In genomic region chr5:74193626-74194025, GRCm38 (mm10) we compare ENCODE assay signal across 12 mouse cellular contexts. TPM values are rescaled to one million over a fixed set of nuclear protein-coding genes. Genes with fewer than 3 reads are reported as not detected.
A peak's percentile ranks its signal among the peaks of the same experiment; 100 is the strongest.
DNase-seq lines count a peak whose midpoint lies in the region; ATAC-seq and TF ChIP-seq lines count a peak whose summit lies in the region.
"Had no signal": no experiment of that assay in that cellular context is flagged by ENCODE, and none has a peak within 500 bp of the region (broad histone marks: within the 10 kb centered on the region; RNA-seq: fewer than 3 reads in every experiment).

No protein-coding gene starts in this region.

- TF ChIP-seq CTCF in stomach, postnatal 0 days (IDR thresholded peaks at IDR 0.05; ENCODE audit: low read depth), result no peak
- no peak for TF ChIP-seq CTCF in thymus, adult 2 months (IDR thresholded peaks at IDR 0.05; ENCODE audit: borderline replicate concordance, control insufficient read depth, extremely low read depth, insufficient read depth, low read length, poor library complexity)

- H3K27ac ChIP-seq in heart, embryonic 13.5 days (replicated peaks), result peak overlapping the region; percentile 80
- no peak overlapping the region for H3K27ac ChIP-seq in neural tube, embryonic 12.5 days
- H3K27ac ChIP-seq in stomach, postnatal 0 days (replicated peaks), result peak overlapping the region; percentile 78; the same call in 1 of the 2 replicates
- H3K27ac ChIP-seq in thymus, adult 2 months (ENCODE audit: control insufficient read depth, insufficient read depth, low read length), result no peak overlapping the region
- H3K27ac ChIP-seq: midbrain, embryonic 13.5 days; neural tube, embryonic 13.5 days had no signal

- TF ChIP-seq POLR2A in thymus, adult 2 months (IDR thresholded peaks at IDR 0.05; ENCODE audit: control insufficient read depth, extremely low read depth, insufficient read depth, low read length, poor library complexity), result no peak

- ATAC-seq in heart, embryonic 13.5 days (ENCODE audit: extremely low read depth, insufficient number of reproducible peaks, low FRiP score, low TSS enrichment), result no peak
- ATAC-seq in neural tube, embryonic 12.5 days (ENCODE audit: low FRiP score, low read depth), result no peak
- no peak for ATAC-seq in stomach, postnatal 0 days (ENCODE audit: low FRiP score, low TSS enrichment)
- ATAC-seq: midbrain, embryonic 13.5 days had no signal

- 50% methylated on average over 7 of the region's 7 CpGs for WGBS in heart, embryonic 13.5 days
- 21% methylated on average over 7 of the region's 7 CpGs for WGBS in neural tube, embryonic 12.5 days
- 43% methylated on average over 7 of the region's 7 CpGs for WGBS in stomach, postnatal 0 days
- WGBS in thymus, adult 2 months, result 79% methylated on average over 7 of the region's 7 CpGs

- TF ChIP-seq EP300 in stomach, postnatal 0 days (optimal IDR thresholded peaks at IDR 0.05), result no peak

- H3K4me3 ChIP-seq in heart, embryonic 13.5 days, result no peak overlapping the region
- no peak overlapping the region for H3K4me3 ChIP-seq in neural tube, embryonic 12.5 days
- no peak overlapping the region for H3K4me3 ChIP-seq in stomach, postnatal 0 days (ENCODE audit: low read depth, low read length)
- no peak overlapping the region for H3K4me3 ChIP-seq in thymus, adult 2 months (ENCODE audit: control insufficient read depth, insufficient read depth, low read length)
- H3K4me3 ChIP-seq: erythroblast, embryonic 14.5 days; midbrain, embryonic 13.5 days had no signal

- no peaks in the 10 kb centered on the region for H3K9me3 ChIP-seq in heart, embryonic 13.5 days
- H3K9me3 ChIP-seq in neural tube, embryonic 12.5 days, result no peaks in the 10 kb centered on the region
- H3K9me3 ChIP-seq in stomach, postnatal 0 days (ENCODE audit: control insufficient read depth, low read length), result no peaks in the 10 kb centered on the region
- H3K9me3 ChIP-seq: midbrain, embryonic 13.5 days; neural tube, embryonic 13.5 days had no signal

- peak overlapping the region; percentile 100; the same call in 1 of the 2 replicates for H3K9ac ChIP-seq in heart, embryonic 13.5 days
- no peak overlapping the region for H3K9ac ChIP-seq in neural tube, embryonic 12.5 days
- no peak overlapping the region for H3K9ac ChIP-seq in stomach, postnatal 0 days (ENCODE audit: low read length)
- H3K9ac ChIP-seq: midbrain, embryonic 13.5 days; neural tube, embryonic 13.5 days had no signal

- no peak for DNase-seq in heart, adult 11 months
- no peak for DNase-seq in neural tube, embryonic 10.5 days (ENCODE audit: extremely low spot score, low spot score)
- DNase-seq in kidney, postnatal 14 days, result peak; percentile 50
- peak; percentile 37 for DNase-seq in stomach, postnatal 0 days (ENCODE audit: low spot score)
- DNase-seq in thymus, adult 2 months, result no peak
- no peak for DNase-seq in frontal cortex, postnatal 36 days (ENCODE audit: low spot score in 2 of 2)
- DNase-seq: lung, postnatal 14 days had no signal

- 0 out of 2 replicates have a peak, but pooled peaks cover 3% of the 10 kb centered on the region for H3K27me3 ChIP-seq in heart, embryonic 13.5 days (replicated peaks)
- 0 out of 2 replicates have a peak, but pooled peaks cover 3% of the 10 kb centered on the region for H3K27me3 ChIP-seq in neural tube, embryonic 12.5 days (replicated peaks)
- no peaks in the 10 kb centered on the region for H3K27me3 ChIP-seq in stomach, postnatal 0 days (ENCODE audit: control insufficient read depth, insufficient read depth, low read length)
- H3K27me3 ChIP-seq in thymus, adult 2 months (ENCODE audit: control insufficient read depth, insufficient read depth, low read length), result no peaks in the 10 kb centered on the region

- peaks cover 20% of the 10 kb centered on the region for H3K36me3 ChIP-seq in heart, embryonic 13.5 days
- peaks cover 10% of the 10 kb centered on the region; the same call in 1 of the 2 replicates for H3K36me3 ChIP-seq in neural tube, embryonic 12.5 days
- peaks cover 12% of the 10 kb centered on the region; the same call in 1 of the 2 replicates for H3K36me3 ChIP-seq in stomach, postnatal 0 days (ENCODE audit: control insufficient read depth, insufficient read depth, low read length)
- peaks cover 10% of the 10 kb centered on the region for H3K36me3 ChIP-seq in thymus, adult 2 months (ENCODE audit: control insufficient read depth, insufficient read depth, low read length)

- H3K4me2 ChIP-seq in heart, embryonic 13.5 days, result peak overlapping the region; percentile 94
- H3K4me2 ChIP-seq in neural tube, embryonic 12.5 days (replicated peaks), result 0 out of 2 replicates have a peak overlapping the region, but pooled peaks have one; percentile 81
- peak overlapping the region; percentile 98 for H3K4me2 ChIP-seq in stomach, postnatal 0 days (replicated peaks; ENCODE audit: low read depth)

- H3K4me1 ChIP-seq in heart, embryonic 13.5 days, result peaks cover 77% of the 10 kb centered on the region
- peaks cover 36% of the 10 kb centered on the region for H3K4me1 ChIP-seq in neural tube, embryonic 12.5 days
- peaks cover 7% of the 10 kb centered on the region for H3K4me1 ChIP-seq in stomach, postnatal 0 days (replicated peaks; ENCODE audit: control insufficient read depth, insufficient read depth)
- H3K4me1 ChIP-seq in thymus, adult 2 months (replicated peaks; ENCODE audit: control insufficient read depth, insufficient read depth, low read length), result peaks cover 35% of the 10 kb centered on the region

RNA-seq across cellular contexts. Expression of gene Rasl11b, which starts 1.5 kb away (rescaled TPM):
- 79.7 and 88.1 TPM in 2 replicates for polyA plus RNA-seq in heart, embryonic 13.5 days (2015; fragmentation: Nextera tagmentation; extraction: Ambion mirVana)
- polyA plus RNA-seq in neural tube, embryonic 12.5 days (2016; fragmentation: Nextera tagmentation; extraction: Ambion mirVana), result 38.2 and 41.7 TPM in 2 replicates
- polyA plus RNA-seq in stomach, postnatal 0 days (2015; fragmentation: Nextera tagmentation; extraction: Ambion mirVana), result 33.6 and 45.0 TPM in 2 replicates
- 30.9 and 33.9 TPM in 2 replicates for polyA plus RNA-seq in thymus, adult 2 months (2012; rRNA removed)
- polyA plus RNA-seq: erythroblast, embryonic 14.5 days had no signal

Comparison
In these comparisons a context has a peak if more than half of its experiments do, and no peak if none do; other contexts are left out.
1. H3K27ac ChIP-seq: peak in heart, embryonic 13.5 days (single experiment) and stomach, postnatal 0 days (single experiment); none in neural tube, embryonic 12.5 days (single experiment) and thymus, adult 2 months (single experiment).
2. DNase-seq: peak in kidney, postnatal 14 days (single experiment) and stomach, postnatal 0 days (single experiment); none in heart, adult 11 months (single experiment), neural tube, embryonic 10.5 days (single experiment), thymus, adult 2 months (single experiment) and frontal cortex, postnatal 36 days (0 of 2).
3. Peak in every context shown above with its lines, with median percentiles within 50 percentile points of each other: H3K4me2 ChIP-seq.